ENCODE assay signal across 24 mouse cellular contexts in the genomic region with DNA sequence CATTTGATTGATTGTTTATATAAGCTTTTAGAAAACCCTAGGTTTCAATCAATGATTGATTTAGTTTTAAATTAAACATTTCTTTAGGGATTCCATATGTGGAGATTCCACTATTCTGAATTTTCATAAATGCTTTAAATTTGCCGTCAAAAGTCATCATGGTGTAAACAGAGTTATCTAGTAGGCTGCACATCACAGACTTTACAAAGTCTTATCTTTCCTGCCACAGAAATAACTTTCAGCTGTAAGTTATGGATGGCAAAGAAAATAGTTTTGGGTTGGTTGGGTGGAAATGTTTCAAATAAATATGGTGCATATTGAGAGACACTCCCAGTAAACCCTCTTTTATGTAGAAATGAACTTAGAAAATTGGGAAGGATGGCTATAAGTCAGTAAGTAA. TPM values are rescaled to one million over a fixed set of nuclear protein-coding genes. Genes with fewer than 3 reads are reported as not detected.
DNase-seq lines count a peak whose midpoint lies in the region; ATAC-seq lines count a peak whose summit lies in the region.
"Had no signal": no experiment of that assay in that cellular context is flagged by ENCODE, and none has a peak within 500 bp of the region (broad histone marks: within the 10 kb centered on the region; RNA-seq: fewer than 3 reads in every experiment).

No protein-coding gene starts in this region.

- H3K27ac ChIP-seq in liver, embryonic 11.5 days (ENCODE audit: low read depth, low read length): no peak overlapping the region
- H3K27ac ChIP-seq in liver, embryonic 12.5 days: peak overlapping the region; percentile 49; the same call in 1 of the 2 replicates
- no peak overlapping the region for H3K27ac ChIP-seq in liver, embryonic 15.5 days (replicated peaks)
- H3K27ac ChIP-seq: forebrain, embryonic 10.5 days; forebrain, embryonic 13.5 days; gastrocnemius, adult 2 months; hindbrain, embryonic 13.5 days had no signal

- H3K9ac ChIP-seq in liver, embryonic 11.5 days (ENCODE audit: low read depth, low read length): no peak overlapping the region
- no peak overlapping the region for H3K9ac ChIP-seq in liver, embryonic 12.5 days
- H3K9ac ChIP-seq in liver, embryonic 15.5 days: no peak overlapping the region
- H3K9ac ChIP-seq: forebrain, embryonic 13.5 days; hindbrain, embryonic 13.5 days had no signal

- DNase-seq in liver, embryonic 11.5 days (ENCODE audit: low spot score): no peak
- no peak for DNase-seq in liver
- DNase-seq in embryo, embryonic 10 days (ENCODE audit: low spot score): no peak
- no peak for DNase-seq in adrenal gland, adult (ENCODE audit: inconsistent age in 2 of 2, low spot score in 1 of 2)
- no peak for DNase-seq in left cerebral cortex, postnatal 10 days (ENCODE audit: extremely low spot score in 1 of 2, low spot score in 2 of 2)
- DNase-seq: adrenal gland, adult 2 months; adrenal gland, postnatal 14 days; cerebellum, adult 11 months; cerebellum, adult 2 months; cerebellum, postnatal 10 days; cerebellum, postnatal 36 days; gastrocnemius, adult 2 months; gastrocnemius, postnatal 14 days; heart, adult 11 months had no signal

- 45% methylated on average over 1 of the region's 1 CpGs for WGBS in liver, embryonic 11.5 days
- WGBS in liver, embryonic 12.5 days (ENCODE audit: insufficient replicate concordance): 24% methylated on average over 1 of the region's 1 CpGs
- WGBS in liver, embryonic 15.5 days (ENCODE audit: insufficient replicate concordance): 24% methylated on average over 1 of the region's 1 CpGs

- intact Hi-C loops in left cerebral cortex, postnatal 10 days (cut with DNase I): no loop called here

- H3K36me3 ChIP-seq in liver, embryonic 11.5 days (ENCODE audit: control insufficient read depth, insufficient read depth, low read length): no peaks in the 10 kb centered on the region
- no peaks in the 10 kb centered on the region for H3K36me3 ChIP-seq in liver, embryonic 12.5 days
- H3K36me3 ChIP-seq in liver, embryonic 15.5 days (replicated peaks): no peaks in the 10 kb centered on the region
- H3K36me3 ChIP-seq: forebrain, embryonic 10.5 days; hindbrain, embryonic 13.5 days had no signal

- no peak overlapping the region for H3K4me2 ChIP-seq in liver, embryonic 11.5 days
- peak overlapping the region; percentile 14 for H3K4me2 ChIP-seq in liver, embryonic 12.5 days
- no peak overlapping the region for H3K4me2 ChIP-seq in liver, embryonic 15.5 days
- H3K4me2 ChIP-seq: forebrain, embryonic 13.5 days; heart, embryonic 11.5 days; hindbrain, embryonic 13.5 days had no signal

- H3K4me1 ChIP-seq in liver, embryonic 11.5 days (replicated peaks; ENCODE audit: control insufficient read depth, insufficient read depth, low read length): peaks cover 1% of the 10 kb centered on the region
- H3K4me1 ChIP-seq in liver, embryonic 12.5 days: peaks cover 47% of the 10 kb centered on the region
- H3K4me1 ChIP-seq in liver, embryonic 15.5 days (replicated peaks): peaks cover 34% of the 10 kb centered on the region
- H3K4me1 ChIP-seq: forebrain, embryonic 10.5 days; forebrain, embryonic 13.5 days; hindbrain, embryonic 13.5 days had no signal

- no peaks in the 10 kb centered on the region for H3K9me3 ChIP-seq in liver, embryonic 11.5 days (ENCODE audit: control insufficient read depth, low read length)
- no peaks in the 10 kb centered on the region for H3K9me3 ChIP-seq in liver, embryonic 12.5 days (replicated peaks)
- no peaks in the 10 kb centered on the region for H3K9me3 ChIP-seq in liver, embryonic 15.5 days (replicated peaks)
- H3K9me3 ChIP-seq: forebrain, embryonic 10.5 days; forebrain, embryonic 13.5 days; hindbrain, embryonic 13.5 days had no signal

- ATAC-seq in liver, embryonic 11.5 days (replicated peaks; ENCODE audit: low FRiP score): peak; percentile 68; the same call in 1 of the 2 replicates
- peak; percentile 79 for ATAC-seq in liver, embryonic 12.5 days
- ATAC-seq in liver, embryonic 15.5 days (ENCODE audit: insufficient read depth): peak; percentile 75
- ATAC-seq in megakaryocyte-erythroid progenitor cell, adult 5-6 weeks (replicated peaks; ENCODE audit: low FRiP score, low TSS enrichment, poor library complexity, severe bottlenecking): 0 out of 2 replicates have a peak, but pooled peaks have one; percentile 56
- ATAC-seq: forebrain, embryonic 13.5 days; forebrain, embryonic 16.5 days; hindbrain, embryonic 16.5 days; Patski had no signal

- no peak overlapping the region for H3K4me3 ChIP-seq in liver, embryonic 11.5 days (ENCODE audit: low read depth, low read length)
- H3K4me3 ChIP-seq in liver, embryonic 12.5 days: no peak overlapping the region
- no peak overlapping the region for H3K4me3 ChIP-seq in liver, embryonic 15.5 days (replicated peaks)
- H3K4me3 ChIP-seq: forebrain, embryonic 10.5 days; forebrain, embryonic 13.5 days; gastrocnemius, adult 2 months; hindbrain, embryonic 13.5 days had no signal

- H3K27me3 ChIP-seq in liver, embryonic 11.5 days (replicated peaks; ENCODE audit: control insufficient read depth, insufficient read depth, low read length): no peaks in the 10 kb centered on the region
- no peaks in the 10 kb centered on the region for H3K27me3 ChIP-seq in liver, embryonic 12.5 days (replicated peaks)
- H3K27me3 ChIP-seq in liver, embryonic 15.5 days: no peaks in the 10 kb centered on the region
- H3K27me3 ChIP-seq: forebrain, embryonic 13.5 days; hindbrain, embryonic 13.5 days had no signal

RNA-seq across cellular contexts. Expression of a gene that starts 8.7 kb away (rescaled TPM):
- 6.5 and 8.1 TPM in 2 replicates for polyA plus RNA-seq in liver, embryonic 11.5 days (2014; fragmentation: Nextera tagmentation; extraction: Ambion mirVana)
- 8.9 and 9.4 TPM in 2 replicates for polyA plus RNA-seq in liver, embryonic 12.5 days (2016; fragmentation: Nextera tagmentation; extraction: Ambion mirVana)
- 7.3 and 8.2 TPM in 2 replicates for polyA plus RNA-seq in liver, embryonic 15.5 days (2015; fragmentation: Nextera tagmentation; extraction: Ambion mirVana)
- total RNA-seq in megakaryocyte-erythroid progenitor cell, adult 5-6 weeks (2014; fragmentation: Nextera tagmentation): 27.2 and 41.2 TPM in 2 replicates
- total RNA-seq in megakaryocyte-erythroid progenitor cell, adult 5-6 weeks (2017): 16.6 and 16.7 TPM in 2 replicates
- 10 to 100 TPM; 16.1 to 20.1 TPM for total RNA-seq in left cerebral cortex, postnatal 10 days (2021)
